Mouse (Mus musculus): Measurements from ENCODE around the gene Cyp4x1. TPM values are rescaled to one million over a fixed set of nuclear protein-coding genes. Genes with fewer than 3 reads are reported as not detected.

The Cyp4x1 gene
- polyA plus RNA-seq, 1 experiment from 2014 or later = 0.31 TPM

DNA sequence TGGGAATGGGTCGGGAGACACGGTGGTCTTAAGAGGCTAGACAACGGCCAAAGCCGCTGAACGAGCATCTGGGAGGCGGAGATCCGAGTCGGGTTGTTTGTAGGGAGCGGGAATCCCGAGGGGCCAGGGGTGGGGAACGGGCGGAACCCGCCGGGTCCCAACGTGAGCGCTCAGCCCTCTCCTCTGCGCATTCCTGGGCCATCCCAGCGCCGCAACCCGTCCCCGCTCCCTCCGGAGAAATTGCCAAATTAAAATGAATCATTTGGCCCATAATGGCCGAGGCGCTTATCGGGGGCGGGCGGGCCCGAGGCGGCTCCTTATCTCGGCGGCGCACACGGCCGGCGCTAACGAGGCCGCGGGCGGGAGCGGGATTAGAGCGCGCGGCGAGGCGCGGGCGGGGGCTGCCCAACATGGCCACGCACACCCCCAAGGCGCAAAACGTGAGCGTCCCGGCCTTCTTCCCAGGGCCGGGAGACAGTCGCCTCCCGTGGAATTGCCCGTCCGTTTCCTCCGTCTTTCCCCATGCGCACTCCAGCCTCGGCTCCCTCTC lies 77.6 kb downstream of the Cyp4x1 start, which contains the start of gene Tal1:
TSS of gene Tal1 (plus strand) at position 56 of the 550 bp plus-strand sequence.
- Histone ChIP-seq H3K4me2 (ENCODE audit: low read depth, low read length) (peak within 1 kb of the TSS; percentile 67), H3K9ac (ENCODE audit: low read depth, low read length) (peak within 1 kb of the TSS; percentile 54), H3K27ac (ENCODE audit: low read length) (peak within 1 kb of the TSS; percentile 24; the same call in 1 of the 2 replicates), H3K9me3 (ENCODE audit: control insufficient read depth, low read length) (no peaks in the 10 kb centered on the region), H3K4me1 (ENCODE audit: control insufficient read depth, insufficient read depth, low read length) (peaks cover 14% of the 10 kb centered on the region), H3K36me3 (ENCODE audit: control insufficient read depth, insufficient read depth, low read length) (no peaks in the 10 kb centered on the region), H3K4me3 (ENCODE audit: low read length) (peak within 1 kb of the TSS; percentile 39), H3K27me3 (replicated peaks; ENCODE audit: control insufficient read depth, insufficient read depth, low read length) (peaks cover 85% of the 10 kb centered on the region)
- ATAC-seq = peak; percentile 67
- WGBS = under 1% methylated on average over 60 of the region's 60 CpGs

Other genes starting within 250 kb of the Cyp4x1 start
- 0.11 and 0.21 TPM in 2 replicates for gene Foxd2, start 225.4 kb downstream of the Cyp4x1 start, polyA plus RNA-seq (2015; fragmentation: Nextera tagmentation; extraction: Ambion mirVana)
- gene Foxe3, start 208.3 kb downstream of the Cyp4x1 start, polyA plus RNA-seq (2015; fragmentation: Nextera tagmentation; extraction: Ambion mirVana) = not detected in 2 replicates
- 134 and 153 TPM in 2 replicates for gene Cmpk1, start 147.0 kb downstream of the Cyp4x1 start, polyA plus RNA-seq (2015; fragmentation: Nextera tagmentation; extraction: Ambion mirVana)
- gene Stil, start 134.1 kb downstream of the Cyp4x1 start, polyA plus RNA-seq (2015; fragmentation: Nextera tagmentation; extraction: Ambion mirVana) = 7.2 TPM in 2 replicates
- 0.38 and 0.70 TPM in 2 replicates for gene Tal1, start 77.9 kb downstream of the Cyp4x1 start, polyA plus RNA-seq (2015; fragmentation: Nextera tagmentation; extraction: Ambion mirVana)
- 256 and 335 TPM in 2 replicates for gene Pdzk1ip1, start 45.6 kb downstream of the Cyp4x1 start, polyA plus RNA-seq (2015; fragmentation: Nextera tagmentation; extraction: Ambion mirVana)
- gene Cyp4a29, start 107.8 kb upstream of the Cyp4x1 start, polyA plus RNA-seq (2015; fragmentation: Nextera tagmentation; extraction: Ambion mirVana) = not detected in 2 replicates
- 0.17 TPM in 1 of 2 replicates, not detected in the other for gene Cyp4a12a, start 164.8 kb upstream of the Cyp4x1 start, polyA plus RNA-seq (2015; fragmentation: Nextera tagmentation; extraction: Ambion mirVana)